Mouse (Mus musculus) CD4-positive, CD25-positive, alpha-beta regulatory T cell, adult 9 weeks (primary cell): ENCODE data around the gene Smim27. TPM values are rescaled to one million over a fixed set of nuclear protein-coding genes. Genes with fewer than 3 reads are reported as not detected.

Experiments
- polyA plus RNA-seq: library from polyadenylated mRNA; unstranded; fragments of 100-300 nt; shearing (Covaris generic); gene quantifications from one replicate; pipeline ENCODE4 v1.2.1, GENCODE M21; 2017

Smim27 gene
- 70.5 TPM for polyA plus RNA-seq

DNA sequence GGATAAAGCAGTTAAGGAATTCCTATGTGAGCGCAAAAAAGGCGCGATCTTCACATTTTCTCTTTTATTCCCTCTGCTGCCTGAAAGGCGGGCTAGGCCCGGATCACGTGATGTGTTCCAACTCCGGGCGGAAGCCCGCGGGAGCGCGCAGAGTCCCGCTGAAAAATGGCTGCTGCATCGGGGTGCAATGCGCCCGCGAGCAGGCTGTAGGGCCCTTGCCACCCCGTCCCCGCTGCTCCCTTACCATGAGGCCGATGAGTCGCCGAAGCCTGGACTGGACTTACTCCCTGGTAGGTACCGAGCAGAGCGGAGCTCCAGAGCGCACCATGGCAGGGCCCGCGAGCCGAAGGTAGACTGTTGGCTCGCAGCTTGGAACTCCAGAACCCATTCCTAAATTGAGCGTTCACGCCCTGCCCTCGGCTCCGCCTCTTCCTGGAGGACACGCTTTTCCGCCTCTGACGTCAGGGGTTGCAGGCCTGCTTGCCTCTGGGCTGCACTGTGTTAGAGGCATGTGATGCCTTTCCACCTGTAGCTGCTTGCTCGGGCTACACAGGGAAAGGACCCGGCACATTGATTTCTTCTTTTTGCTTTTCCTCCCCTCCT lies at the start of gene Smim27, which contains the start of gene Topors:
Gene Smim27, plus strand, starts transcription at position 150 of the 603 bp plus-strand sequence.
Gene Topors, minus strand, starts transcription at position 421 of the 603 bp plus-strand sequence.

DNA sequence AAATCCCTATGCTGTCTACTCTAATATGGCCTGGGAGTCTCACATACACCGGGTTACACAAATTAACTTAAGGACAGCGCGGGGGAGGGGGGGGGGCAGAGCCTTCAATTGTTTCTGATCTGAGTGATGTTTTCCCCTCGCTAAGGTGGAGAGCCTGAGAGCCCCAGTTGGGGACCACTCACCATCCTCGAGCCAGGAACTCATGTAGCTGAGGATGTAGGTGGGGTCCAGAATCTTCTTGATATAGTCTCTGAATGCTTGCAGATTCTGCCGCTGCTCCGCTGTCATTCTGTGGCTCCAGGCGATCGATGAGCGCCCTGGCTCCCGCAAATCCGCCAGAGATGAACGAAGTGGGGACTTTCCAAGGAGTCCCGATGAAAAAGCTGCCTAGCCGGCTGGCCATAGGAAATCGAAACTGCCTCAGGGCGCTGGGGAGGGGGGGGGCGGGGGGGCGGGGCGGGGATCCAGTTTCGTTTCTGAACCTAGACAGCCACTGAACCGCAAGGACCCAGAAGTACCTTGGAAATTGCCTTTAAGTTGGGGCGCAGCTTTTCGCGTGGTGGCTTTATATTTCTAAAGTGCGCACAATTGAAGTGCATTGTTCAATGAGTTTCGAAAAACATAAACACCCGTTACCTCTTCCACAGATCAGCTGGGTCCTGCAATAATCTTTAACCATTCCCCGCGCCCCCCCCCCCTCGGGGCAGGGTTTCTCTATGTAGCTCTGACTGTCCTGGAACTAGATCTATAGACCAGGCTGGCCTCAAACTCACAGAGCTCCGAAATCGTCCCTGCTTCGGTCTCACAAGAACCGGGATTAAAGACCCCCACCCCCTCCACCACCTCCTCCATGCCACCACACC lies 29.7 kb upstream of the Smim27 start, which contains the start of gene Ddx58:
Gene Ddx58, minus strand, starts transcription at position 420 of the 863 bp plus-strand sequence.

GRCm38 (mm10) chr4:40279276-40279900 lies 10.0 kb downstream of the Smim27 start, which contains the start of gene Ndufb6:
Gene Ndufb6, minus strand, starts transcription at chr4:40279421.

Other genes with a start within 250 kb of the Smim27 start
- gene Aco1, start 126.5 kb upstream of the Smim27 start, polyA plus RNA-seq = 37.0 TPM
- gene Ddx58, start 29.8 kb upstream of the Smim27 start, polyA plus RNA-seq = 113 TPM
- gene Topors, start 271 bp downstream of the Smim27 start, polyA plus RNA-seq = 23.3 TPM
- 146 TPM for gene Ndufb6, start 9.8 kb downstream of the Smim27 start, polyA plus RNA-seq
- gene Tmem215, start 202.6 kb downstream of the Smim27 start, polyA plus RNA-seq = not detected